Mouse (Mus musculus) adrenal gland, adult (tissue): ENCODE measurements around the gene Sprr2f.

Experiments
- DNase-seq, 2 experiments: peaks; one replicate each; pipeline ENCODE4 v3.0.0; 2022 to 2023; ENCODE audit warnings: low spot score in 1 of 2; ENCODE audit not compliant: inconsistent age in 2 of 2

Gene Sprr2f

GRCm38 (mm10) chr3:92364887-92365286 lies at the start of gene Sprr2f:
Sprr2f (plus strand) TSS chr3:92365187.
- no peak for DNase-seq

GRCm38 (mm10) chr3:92316320-92316719 lies 48.7 kb upstream of the Sprr2f start, which contains the start of gene Sprr2b:
Sprr2b (plus strand) TSS chr3:92316620.
- DNase-seq, result no peak

- DNase-seq, result no peak
Measured at GRCm38 (mm10) chr3:92317384-92317783, 47.6 kb upstream of the Sprr2f start.

- DNase-seq, result no peak
Measured at GRCm38 (mm10) chr3:92336278-92336677, 28.7 kb upstream of the Sprr2f start.

GRCm38 (mm10) chr3:92338840-92339239 lies 26.1 kb upstream of the Sprr2f start, which contains the start of gene Sprr2d:
Sprr2d (plus strand) TSS chr3:92339140.
- no peak for DNase-seq

- DNase-seq, result no peak
Measured at GRCm38 (mm10) chr3:92351843-92352242, 13.1 kb upstream of the Sprr2f start, which contains the start of gene Sprr2e. Sprr2e (plus strand) TSS chr3:92352143.

GRCm38 (mm10) chr3:92361619-92362018 lies 3.4 kb upstream of the Sprr2f start:
- no peak for DNase-seq

GRCm38 (mm10) chr3:92373613-92374012 lies 8.6 kb downstream of the Sprr2f start:
- DNase-seq, result no peak

- no peak for DNase-seq
Measured at GRCm38 (mm10) chr3:92385385-92385784, 20.4 kb downstream of the Sprr2f start, which contains the start of gene Sprr2h. Sprr2h (plus strand) TSS chr3:92385685.

GRCm38 (mm10) chr3:92394301-92394700 lies 29.3 kb downstream of the Sprr2f start:
- peak in 1 of 2 experiments; percentile 48 for DNase-seq

- DNase-seq, result no peak
Measured at GRCm38 (mm10) chr3:92407691-92408090, 42.7 kb downstream of the Sprr2f start, which contains the start of gene Sprr2i. Sprr2i (plus strand) TSS chr3:92407991.
